Mouse (Mus musculus): ENCODE measurements at regions not wholly inside any gene's neighbourhood (a gene's known extent, or its start where the extent isn't known, plus 50 kb on each side); places are given as distances from the start of the nearest gene placed in this dataset.
A peak's percentile ranks its signal among the peaks of the same experiment; 100 is the strongest.

DNA sequence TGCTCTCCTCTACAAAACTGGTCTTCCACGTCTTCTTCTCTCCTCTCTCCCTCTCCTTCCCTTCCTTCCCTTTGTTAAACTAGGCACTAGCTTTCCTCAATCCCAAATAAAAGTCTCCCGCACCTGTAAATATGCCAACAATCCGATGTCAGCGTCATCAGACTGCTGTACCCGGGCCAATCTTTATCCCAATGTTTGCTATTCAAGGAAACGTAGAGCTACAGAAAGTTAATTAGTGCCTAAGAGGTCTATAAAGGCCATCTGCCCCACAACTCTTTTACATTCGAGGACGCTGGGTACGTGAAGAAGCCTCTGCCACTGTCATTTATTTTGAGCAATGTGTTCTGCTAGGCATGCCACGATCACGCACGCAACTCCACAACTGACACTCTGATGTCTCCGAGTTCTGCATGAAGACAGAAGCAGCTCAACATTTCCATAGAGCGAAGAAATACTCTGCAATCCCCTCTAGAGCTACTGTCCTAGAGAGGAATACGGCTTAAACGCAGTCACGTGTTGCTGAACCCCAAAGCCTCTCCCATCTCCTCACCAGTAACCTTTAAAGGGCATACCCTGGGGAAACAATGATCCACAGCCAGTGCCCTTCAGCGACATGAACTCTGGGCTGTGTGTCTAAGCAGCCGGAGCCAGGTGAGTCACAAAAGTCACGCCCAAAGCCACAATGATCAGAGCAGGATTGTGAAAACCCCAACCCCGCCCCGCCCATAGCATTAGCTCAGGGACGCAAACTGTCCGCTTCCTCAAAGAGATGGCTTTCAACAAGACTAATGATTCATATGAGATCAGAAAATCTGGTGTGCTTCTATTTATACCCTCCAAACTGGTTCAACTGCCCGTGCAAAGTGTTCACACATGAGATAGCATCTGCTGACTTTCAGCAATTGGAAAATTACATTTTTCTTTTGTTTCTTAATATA, 510.9 kb upstream of the Gm10131 start:
- no peak for ATAC-seq (ENCODE audit: low FRiP score)
- WGBS: 71% methylated on average over 25 of the region's 25 CpGs
- H3K9me3 ChIP-seq (replicated peaks): no peaks in the 10 kb centered on the region

DNA sequence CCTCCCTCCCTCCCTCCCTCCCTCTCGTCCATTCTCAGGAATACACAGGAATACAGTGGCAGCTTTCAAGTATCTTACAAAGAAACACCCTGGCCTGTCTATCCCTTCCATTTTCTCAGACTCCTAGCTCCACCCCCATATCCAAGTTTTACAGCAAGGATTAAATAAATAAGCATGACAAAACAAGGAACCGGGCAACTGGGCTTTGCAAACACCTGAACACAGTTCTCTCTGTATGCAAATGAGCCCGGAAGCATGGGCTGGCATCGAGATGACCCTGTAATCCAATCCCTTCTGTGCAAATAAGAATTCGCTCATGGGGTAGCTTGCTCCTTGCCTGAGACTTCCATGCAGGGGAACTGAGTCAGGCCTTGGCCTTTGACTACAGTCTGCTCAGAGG, 506.5 kb upstream of the Gm10131 start:
- H3K4me3 ChIP-seq (replicated peaks): no peak overlapping the region

More for the DNA sequence above, 510.9 kb upstream of the Gm10131 start:
- no peak overlapping the region for H3K27ac ChIP-seq (replicated peaks)
- no peak overlapping the region for H3K9ac ChIP-seq (replicated peaks)
- no peak overlapping the region for H3K4me3 ChIP-seq (replicated peaks)
- H3K4me1 ChIP-seq: no peaks in the 10 kb centered on the region
- H3K4me2 ChIP-seq: no peak overlapping the region
- no peaks in the 10 kb centered on the region for H3K27me3 ChIP-seq (replicated peaks)
- no peaks in the 10 kb centered on the region for H3K36me3 ChIP-seq

DNA sequence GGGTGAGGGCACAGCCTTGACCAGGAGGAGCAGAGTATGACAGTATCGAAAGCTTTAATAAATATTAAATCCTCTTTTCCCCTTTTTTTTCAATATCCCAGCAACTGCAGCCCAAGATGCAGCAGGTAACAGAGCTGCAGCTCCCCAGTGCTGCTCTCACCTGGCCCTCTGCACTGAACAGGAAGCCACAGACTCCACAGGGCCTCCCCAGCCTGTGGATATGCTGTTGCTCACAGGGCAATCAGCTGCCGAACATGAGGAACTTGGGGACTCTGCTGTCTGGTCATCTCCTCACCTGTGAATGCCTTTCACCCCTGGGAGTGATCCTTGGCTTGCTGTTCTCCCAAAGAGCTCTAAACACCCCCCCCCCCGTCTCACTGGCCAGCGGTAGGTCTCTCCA, 503.4 kb upstream of the Gm10131 start:
- no peak overlapping the region for H3K9ac ChIP-seq (replicated peaks)
- H3K4me1 ChIP-seq: no peaks in the 10 kb centered on the region
- H3K4me2 ChIP-seq: no peak overlapping the region
- no peaks in the 10 kb centered on the region for H3K27me3 ChIP-seq (replicated peaks)
- no peaks in the 10 kb centered on the region for H3K36me3 ChIP-seq
- ATAC-seq (ENCODE audit: low FRiP score): no peak
- H3K27ac ChIP-seq (replicated peaks): no peak overlapping the region
- H3K4me3 ChIP-seq (replicated peaks): no peak overlapping the region
- 76% methylated on average over 4 of the region's 4 CpGs for WGBS
- no peaks in the 10 kb centered on the region for H3K9me3 ChIP-seq (replicated peaks)

More for the DNA sequence above, 506.5 kb upstream of the Gm10131 start:
- H3K4me2 ChIP-seq: no peak overlapping the region
- H3K27ac ChIP-seq (replicated peaks): no peak overlapping the region
- no peaks in the 10 kb centered on the region for H3K9me3 ChIP-seq (replicated peaks)
- H3K27me3 ChIP-seq (replicated peaks): no peaks in the 10 kb centered on the region
- ATAC-seq (ENCODE audit: low FRiP score): no peak
- H3K4me1 ChIP-seq: no peaks in the 10 kb centered on the region
- 45% methylated on average over 4 of the region's 5 CpGs for WGBS
- no peak overlapping the region for H3K9ac ChIP-seq (replicated peaks)
- no peaks in the 10 kb centered on the region for H3K36me3 ChIP-seq

DNA sequence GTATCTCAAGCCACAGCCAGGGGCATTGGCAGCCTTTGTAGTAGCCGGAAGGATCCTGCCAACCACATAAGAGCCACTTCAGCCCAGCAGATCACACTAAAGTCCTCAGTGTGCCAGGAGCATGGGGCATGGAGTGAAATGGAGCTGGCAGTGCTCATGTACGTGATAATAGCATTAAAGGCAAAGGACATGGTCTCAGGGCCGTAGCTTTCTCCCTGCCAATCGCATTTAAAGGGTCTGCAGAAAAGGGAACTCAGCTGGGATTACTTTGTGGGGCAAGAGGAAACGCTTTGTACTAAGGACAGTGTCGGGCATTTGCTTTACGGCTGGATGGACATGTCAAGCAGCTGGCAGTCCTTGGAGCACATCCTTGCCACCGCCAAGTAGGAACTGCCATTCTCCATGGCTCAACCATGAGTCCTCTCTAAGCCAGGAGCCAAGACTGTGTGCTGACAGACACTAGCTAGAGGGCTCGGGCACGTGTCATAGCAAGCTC, 502.5 kb upstream of the Gm10131 start:
- peak; percentile 38; the same call in 1 of the 2 replicates for ATAC-seq (ENCODE audit: low FRiP score)
- H3K9ac ChIP-seq (replicated peaks): no peak overlapping the region
- H3K4me1 ChIP-seq: no peaks in the 10 kb centered on the region
- no peak overlapping the region for H3K4me2 ChIP-seq
- H3K36me3 ChIP-seq: no peaks in the 10 kb centered on the region
- WGBS: 66% methylated on average over 10 of the region's 10 CpGs
- no peaks in the 10 kb centered on the region for H3K27me3 ChIP-seq (replicated peaks)
- H3K4me3 ChIP-seq (replicated peaks): no peak overlapping the region
- no peak overlapping the region for H3K27ac ChIP-seq (replicated peaks)
- no peaks in the 10 kb centered on the region for H3K9me3 ChIP-seq (replicated peaks)

DNA sequence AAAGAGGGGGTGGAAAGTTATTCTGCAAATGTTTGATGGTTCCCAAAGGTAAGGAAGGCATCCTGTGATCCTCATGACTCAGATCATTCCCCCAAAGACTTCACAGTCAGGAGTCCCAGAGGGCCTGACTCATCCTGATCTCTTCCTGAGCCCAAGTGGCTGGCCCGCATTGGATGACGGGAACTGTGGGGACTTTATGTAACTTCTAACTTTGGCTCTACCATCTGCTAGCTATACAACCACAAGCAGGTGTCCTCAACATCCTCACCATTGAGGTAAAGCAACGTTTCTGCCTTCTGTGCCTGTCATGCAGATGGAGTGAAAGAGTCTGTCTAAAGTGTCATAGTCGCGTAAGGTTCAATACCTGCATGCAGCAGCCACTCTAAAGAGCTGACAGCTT, 501.6 kb upstream of the Gm10131 start:
- Histone ChIP-seq H3K36me3 (no peaks in the 10 kb centered on the region), H3K9me3 (replicated peaks) (no peaks in the 10 kb centered on the region), H3K27me3 (replicated peaks) (no peaks in the 10 kb centered on the region), H3K4me3 (replicated peaks) (no peak overlapping the region), H3K9ac (replicated peaks) (no peak overlapping the region), H3K4me1 (no peaks in the 10 kb centered on the region), H3K27ac (replicated peaks) (no peak overlapping the region), H3K4me2 (no peak overlapping the region)
- no peak for ATAC-seq (ENCODE audit: low FRiP score)
- WGBS: 85% methylated on average over 5 of the region's 5 CpGs

DNA sequence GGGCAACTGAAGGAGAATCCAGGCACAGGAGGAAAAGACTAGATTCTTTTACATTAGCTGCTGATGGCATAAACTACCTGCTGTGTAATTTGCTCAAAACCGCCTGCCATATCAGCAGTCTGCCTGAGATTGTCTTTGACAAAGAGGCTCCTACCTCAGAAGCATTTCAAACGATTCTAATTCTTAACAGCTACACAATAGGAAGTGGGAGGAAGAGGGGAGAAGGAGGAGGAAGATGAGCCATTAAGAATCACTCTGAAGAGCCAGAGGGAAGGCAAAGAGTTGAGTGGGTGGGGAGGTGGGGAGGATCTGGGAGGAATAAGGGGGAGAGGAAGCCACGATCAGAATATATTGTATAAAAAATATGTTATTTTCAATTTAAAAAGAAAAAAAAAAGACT, 500.9 kb upstream of the Gm10131 start:
- H3K27me3 ChIP-seq (replicated peaks): no peaks in the 10 kb centered on the region
- 56% methylated on average over 3 of the region's 3 CpGs for WGBS
- no peaks in the 10 kb centered on the region for H3K9me3 ChIP-seq (replicated peaks)
- no peak overlapping the region for H3K9ac ChIP-seq (replicated peaks)
- H3K4me2 ChIP-seq: no peak overlapping the region
- no peaks in the 10 kb centered on the region for H3K4me1 ChIP-seq
- H3K36me3 ChIP-seq: no peaks in the 10 kb centered on the region
- H3K27ac ChIP-seq (replicated peaks): no peak overlapping the region
- ATAC-seq (ENCODE audit: low FRiP score): no peak
- H3K4me3 ChIP-seq (replicated peaks): no peak overlapping the region

DNA sequence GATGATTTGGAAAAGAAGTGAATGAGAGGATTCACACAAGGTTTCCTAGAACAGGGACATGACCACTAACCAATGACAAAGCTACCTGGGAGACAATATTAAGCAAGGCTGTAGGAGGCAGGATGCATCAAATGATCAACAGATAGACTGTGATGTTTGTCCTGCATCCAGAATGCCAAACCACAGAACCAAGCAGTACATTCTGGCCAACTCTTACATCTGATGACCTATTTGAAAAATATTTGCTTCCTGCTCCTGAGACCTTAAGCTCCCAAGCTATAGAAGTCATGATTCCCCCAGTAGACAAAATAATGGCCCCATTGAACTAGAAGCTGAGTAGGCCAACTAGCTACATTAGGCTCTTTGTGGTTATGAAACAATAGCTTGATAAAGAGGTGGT, 498.6 kb upstream of the Gm10131 start:
- no peak for ATAC-seq (ENCODE audit: low FRiP score)
- H3K9me3 ChIP-seq (replicated peaks): no peaks in the 10 kb centered on the region
- no peak overlapping the region for H3K9ac ChIP-seq (replicated peaks)
- H3K4me2 ChIP-seq: no peak overlapping the region
- H3K4me3 ChIP-seq (replicated peaks): no peak overlapping the region
- H3K36me3 ChIP-seq: no peaks in the 10 kb centered on the region
- no peak overlapping the region for H3K27ac ChIP-seq (replicated peaks)
- no peaks in the 10 kb centered on the region for H3K4me1 ChIP-seq
- H3K27me3 ChIP-seq (replicated peaks): no peaks in the 10 kb centered on the region

DNA sequence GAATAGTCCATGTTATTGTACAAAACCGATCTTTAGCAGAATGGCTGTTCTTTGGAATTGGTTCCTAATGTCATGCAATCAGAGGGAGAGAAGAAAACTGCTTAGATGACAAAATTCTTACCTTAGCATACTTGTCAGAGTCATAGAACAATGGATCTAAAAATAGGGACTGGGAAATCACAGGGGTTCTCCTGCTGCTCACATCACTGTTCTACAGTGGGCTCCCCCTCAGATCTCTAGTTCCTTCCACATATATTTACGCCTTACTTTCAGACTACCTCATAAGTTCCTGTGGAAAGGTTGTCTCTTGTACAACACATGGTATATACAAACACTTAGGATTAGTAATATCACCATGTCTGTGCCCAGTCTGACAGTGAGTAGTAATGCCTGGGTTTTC, 495.9 kb upstream of the Gm10131 start:
- no peaks in the 10 kb centered on the region for H3K9me3 ChIP-seq (replicated peaks)
- WGBS: 93% methylated on average over 2 of the region's 2 CpGs
- no peak overlapping the region for H3K27ac ChIP-seq (replicated peaks)
- no peaks in the 10 kb centered on the region for H3K4me1 ChIP-seq
- no peak for ATAC-seq (ENCODE audit: low FRiP score)
- no peaks in the 10 kb centered on the region for H3K36me3 ChIP-seq
- H3K4me3 ChIP-seq (replicated peaks): no peak overlapping the region
- no peak overlapping the region for H3K4me2 ChIP-seq
- no peak overlapping the region for H3K9ac ChIP-seq (replicated peaks)
- H3K27me3 ChIP-seq (replicated peaks): no peaks in the 10 kb centered on the region

DNA sequence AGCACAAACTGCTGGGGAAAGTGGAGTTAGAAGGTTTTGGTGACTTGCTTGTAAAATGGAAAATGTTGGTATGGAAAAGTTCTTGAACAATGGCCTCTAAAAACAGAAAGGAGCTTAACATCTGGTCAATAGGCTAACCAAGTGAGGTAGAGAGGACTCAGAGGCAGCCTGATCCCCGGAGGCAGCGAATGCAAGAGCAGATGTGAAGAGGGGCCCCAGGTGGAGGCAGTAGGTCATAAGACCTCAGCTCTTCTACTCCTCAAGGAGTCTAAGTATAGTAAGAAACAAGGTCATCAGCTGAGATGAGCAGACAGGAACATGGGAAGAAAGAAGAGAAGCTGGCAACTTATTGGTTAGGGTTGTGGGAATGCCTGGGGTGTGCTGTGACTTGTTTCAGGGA, 493.5 kb upstream of the Gm10131 start:
- no peak for ATAC-seq (ENCODE audit: low FRiP score)
- H3K9me3 ChIP-seq (replicated peaks): no peaks in the 10 kb centered on the region
- H3K4me2 ChIP-seq: no peak overlapping the region
- no peaks in the 10 kb centered on the region for H3K4me1 ChIP-seq
- H3K27me3 ChIP-seq (replicated peaks): no peaks in the 10 kb centered on the region
- no peak overlapping the region for H3K27ac ChIP-seq (replicated peaks)
- no peaks in the 10 kb centered on the region for H3K36me3 ChIP-seq
- H3K9ac ChIP-seq (replicated peaks): no peak overlapping the region
- 97% methylated on average over 2 of the region's 2 CpGs for WGBS
- no peak overlapping the region for H3K4me3 ChIP-seq (replicated peaks)

DNA sequence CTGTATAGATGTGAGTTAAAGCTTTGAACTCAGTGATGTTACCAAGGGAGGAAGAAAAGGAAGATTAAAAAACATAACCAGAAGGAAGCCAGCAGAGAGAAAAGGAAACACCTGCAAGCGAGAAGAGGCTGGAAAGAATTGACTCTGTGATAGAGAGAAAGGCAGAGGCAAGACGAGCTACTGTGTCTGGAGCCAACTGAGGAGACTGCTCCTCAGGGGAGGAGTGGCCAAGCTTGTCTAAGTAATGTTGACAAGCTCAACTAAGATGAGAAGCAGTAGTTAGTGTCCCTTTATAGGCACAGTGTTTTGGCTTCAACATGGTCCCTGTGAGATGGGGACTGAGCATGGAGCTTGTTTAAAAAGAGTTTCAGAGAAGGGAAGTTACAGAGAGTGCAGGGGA, 493.0 kb upstream of the Gm10131 start:
- ATAC-seq (ENCODE audit: low FRiP score): no peak
- no peaks in the 10 kb centered on the region for H3K27me3 ChIP-seq (replicated peaks)
- H3K9ac ChIP-seq (replicated peaks): no peak overlapping the region
- WGBS: 70% methylated on average over 2 of the region's 2 CpGs
- no peaks in the 10 kb centered on the region for H3K36me3 ChIP-seq
- no peaks in the 10 kb centered on the region for H3K4me1 ChIP-seq
- H3K9me3 ChIP-seq (replicated peaks): no peaks in the 10 kb centered on the region
- H3K27ac ChIP-seq (replicated peaks): no peak overlapping the region
- H3K4me3 ChIP-seq (replicated peaks): no peak overlapping the region
- H3K4me2 ChIP-seq: no peak overlapping the region

DNA sequence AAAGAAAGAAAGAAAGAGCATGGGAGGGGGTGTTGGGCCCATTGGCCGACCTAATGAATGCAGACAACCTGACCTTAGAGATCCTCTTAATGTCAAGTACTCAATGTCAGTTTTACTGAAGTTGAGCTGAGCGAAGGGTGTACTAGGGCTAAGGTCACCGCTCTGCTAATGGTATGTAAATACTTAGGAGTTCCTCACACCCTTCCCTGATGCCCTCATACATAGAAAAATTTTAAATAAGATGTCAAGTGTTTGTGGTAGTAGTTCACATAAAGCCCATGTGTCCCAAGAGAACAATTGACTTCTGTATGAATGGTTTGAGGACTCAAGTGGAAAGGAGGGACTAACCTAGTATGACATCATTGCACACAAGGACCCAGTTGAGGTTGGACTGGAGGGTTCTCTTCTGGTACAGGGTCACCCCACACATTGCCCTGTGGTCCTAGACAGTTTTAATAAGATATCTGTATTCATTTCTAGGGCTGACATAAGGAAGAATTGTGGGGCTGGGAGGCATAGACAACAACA, 490.0 kb upstream of the Gm10131 start:
- Histone ChIP-seq H3K27ac (replicated peaks) (no peak overlapping the region), H3K4me2 (no peak overlapping the region), H3K9me3 (replicated peaks) (no peaks in the 10 kb centered on the region), H3K27me3 (replicated peaks) (no peaks in the 10 kb centered on the region), H3K36me3 (no peaks in the 10 kb centered on the region), H3K4me1 (no peaks in the 10 kb centered on the region), H3K9ac (replicated peaks) (no peak overlapping the region), H3K4me3 (replicated peaks) (no peak overlapping the region)
- no peak for ATAC-seq (ENCODE audit: low FRiP score)
- WGBS: 80% methylated on average over 3 of the region's 3 CpGs

DNA sequence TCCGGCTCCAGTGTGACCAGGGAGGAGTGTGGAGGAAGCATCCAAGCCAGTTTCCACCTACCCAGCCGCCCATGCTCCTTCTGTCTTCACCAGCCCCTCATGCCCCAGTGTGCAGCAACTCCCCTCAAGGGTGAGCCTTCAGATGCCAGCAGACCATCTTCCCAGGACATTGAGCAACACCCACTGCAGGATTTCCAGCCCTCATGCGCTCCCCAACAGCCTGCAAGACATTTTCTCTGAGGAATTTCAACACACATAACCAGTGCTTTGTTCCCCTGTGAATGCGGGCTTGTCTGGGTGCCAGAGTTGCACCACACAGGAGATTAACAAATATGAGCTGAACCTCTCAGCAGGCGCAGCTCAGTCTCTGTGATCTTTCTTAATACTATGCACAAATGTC, 489.3 kb upstream of the Gm10131 start:
- no peaks in the 10 kb centered on the region for H3K9me3 ChIP-seq (replicated peaks)
- H3K27ac ChIP-seq (replicated peaks): no peak overlapping the region
- WGBS: 79% methylated on average over 5 of the region's 5 CpGs
- no peak overlapping the region for H3K4me3 ChIP-seq (replicated peaks)
- no peaks in the 10 kb centered on the region for H3K4me1 ChIP-seq
- no peaks in the 10 kb centered on the region for H3K27me3 ChIP-seq (replicated peaks)
- no peak overlapping the region for H3K9ac ChIP-seq (replicated peaks)
- no peaks in the 10 kb centered on the region for H3K36me3 ChIP-seq
- H3K4me2 ChIP-seq: no peak overlapping the region
- ATAC-seq (ENCODE audit: low FRiP score): no peak
